Mouse (Mus musculus) midbrain, embryonic 16.5 days (tissue): ENCODE results near the gene Kcnk10. TPM values are rescaled to one million over a fixed set of nuclear protein-coding genes. Genes with fewer than 3 reads are reported as not detected.
A peak's percentile ranks its signal among the peaks of the same experiment; 100 is the strongest.

ENCODE experiments used
- ATAC-seq: fragments of 200-750 bp; cut with Nextera tagmentation; 2 replicates; pipeline ENCODE4 v1.8.0; 2017; ENCODE audit warnings: moderate TSS enrichment
- H3K27ac ChIP-seq: fragments of 300-500 bp; sonication (generic); 2 replicates; pipeline ENCODE4 v1.5.1; 2014; ENCODE audit warnings: mild to moderate bottlenecking, low read length, mixed read lengths
- H3K27me3 ChIP-seq: fragments of 300-500 bp; sonication (generic); 2 replicates; pipeline ENCODE4 v1.6.1; 2014; ENCODE audit warnings: low read depth, low read length, mixed read lengths; ENCODE audit not compliant: control insufficient read depth, insufficient read depth
- H3K36me3 ChIP-seq: fragments of 300-500 bp; sonication (generic); 2 replicates; pipeline ENCODE4 v1.6.1; 2014; ENCODE audit warnings: mild to moderate bottlenecking, low read length, moderate library complexity, mixed read lengths; ENCODE audit not compliant: control insufficient read depth, insufficient read depth
- H3K4me1 ChIP-seq: fragments of 300-500 bp; sonication (generic); 2 replicates; pipeline ENCODE4 v1.6.1; 2014; ENCODE audit warnings: mild to moderate bottlenecking, low read length, mixed read lengths; ENCODE audit not compliant: control insufficient read depth, insufficient read depth
- H3K4me2 ChIP-seq: fragments of 300-500 bp; sonication (generic); 2 replicates; pipeline ENCODE4 v1.6.1; 2014; ENCODE audit warnings: mild to moderate bottlenecking, low read length, mixed read lengths
- H3K4me3 ChIP-seq: fragments of 300-500 bp; sonication (generic); 2 replicates; pipeline ENCODE4 v1.5.1; 2014; ENCODE audit warnings: low read depth, mild to moderate bottlenecking, low read length, moderate library complexity, mixed read lengths
- H3K9ac ChIP-seq: fragments of 300-500 bp; sonication (generic); 2 replicates; pipeline ENCODE4 v1.6.1; 2014; ENCODE audit warnings: low read depth, low read length, mixed read lengths
- H3K9me3 ChIP-seq: fragments of 300-500 bp; sonication (generic); replicated peaks from 2 replicates; pipeline ENCODE4 v1.6.1; 2014; ENCODE audit warnings: mild to moderate bottlenecking, low read length, mixed read lengths; ENCODE audit not compliant: control insufficient read depth, poor library complexity, severe bottlenecking
- WGBS: fragments of 180-500 bp; shearing (Covaris S2); extraction: QIAGEN DNeasy Blood & Tissue Kit; methylation state at CpG from one replicate; pipeline ENCODE4 v1.1.7; 2014; 5-methylcytosine and 5-hydroxymethylcytosine counted together
- polyA plus RNA-seq: library from polyadenylated mRNA; unstranded; fragments of >200 nt; fragmentation: Nextera tagmentation; extraction: Ambion mirVana; gene quantifications from 2 replicates; pipeline ENCODE4 v1.2.1, GENCODE M21; 2015

The Kcnk10 gene
- polyA plus RNA-seq, 1 experiment from 2014 or later: 40.7 TPM

- peak overlapping the region; percentile 99 for H3K27ac ChIP-seq
- peak overlapping the region; percentile 74 for H3K4me2 ChIP-seq
- WGBS: 8% methylated on average over 16 of the region's 17 CpGs
- H3K4me3 ChIP-seq: peak overlapping the region; percentile 73
- H3K4me1 ChIP-seq: peaks cover 44% of the 10 kb centered on the region
- H3K27me3 ChIP-seq: no peaks in the 10 kb centered on the region
- no peaks in the 10 kb centered on the region for H3K36me3 ChIP-seq
- no peaks in the 10 kb centered on the region for H3K9me3 ChIP-seq
- ATAC-seq: peak; percentile 4; the same call in 1 of the 2 replicates
- H3K9ac ChIP-seq: peak overlapping the region; percentile 93
Observed at GRCm38 (mm10) chr12:98575195-98575887, 2.8 kb downstream of the Kcnk10 start.

DNA sequence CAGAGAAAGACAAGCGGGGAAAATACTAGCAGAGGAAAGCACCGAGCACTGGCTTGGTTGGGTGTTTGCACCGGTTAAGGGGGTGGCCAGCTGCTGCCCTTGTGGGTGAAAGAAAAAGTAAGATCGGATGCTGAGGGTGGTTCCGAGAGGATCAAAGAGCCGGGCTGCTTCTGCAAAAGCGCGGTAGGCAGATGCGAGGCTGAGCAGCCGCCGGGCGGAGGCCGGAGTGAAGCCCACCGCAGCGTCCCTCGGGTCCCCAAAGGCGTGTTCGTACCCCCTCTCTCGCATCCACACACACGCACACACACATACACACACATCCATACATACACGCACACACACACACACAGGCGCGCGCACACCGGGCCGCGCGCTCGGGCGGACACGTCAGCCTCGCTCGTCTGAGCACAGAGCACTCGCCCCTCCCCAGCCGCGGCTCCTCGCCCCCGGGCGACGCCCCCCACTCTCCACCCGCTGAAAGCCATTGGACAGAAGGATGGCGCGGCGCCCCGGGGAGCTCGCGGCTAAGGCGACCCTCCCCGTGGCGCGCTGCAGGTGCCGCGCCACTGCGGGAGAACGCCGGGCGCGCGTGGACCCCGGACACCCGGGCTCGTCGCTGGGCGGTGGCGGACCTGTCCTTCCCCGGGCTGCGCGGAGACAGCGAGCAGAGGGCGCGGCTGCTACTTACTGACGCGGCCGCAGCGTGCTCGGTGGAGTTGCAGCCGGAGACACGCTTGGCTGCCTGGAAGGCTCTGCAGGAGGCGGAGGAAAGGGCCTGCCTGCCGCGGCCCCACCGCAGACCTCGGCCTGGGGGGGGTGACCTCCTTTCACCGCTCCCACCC is 3.5 kb downstream of the Kcnk10 start:
- H3K9ac ChIP-seq: peak overlapping the region; percentile 93
- H3K4me3 ChIP-seq: peak overlapping the region; percentile 73
- ATAC-seq: peak; percentile 89
- H3K27me3 ChIP-seq: no peaks in the 10 kb centered on the region
- peaks cover 52% of the 10 kb centered on the region for H3K4me1 ChIP-seq
- H3K9me3 ChIP-seq: no peaks in the 10 kb centered on the region
- WGBS: 0% methylated on average over 50 of the region's 84 CpGs
- peak overlapping the region; percentile 99 for H3K27ac ChIP-seq
- H3K36me3 ChIP-seq: no peaks in the 10 kb centered on the region
- peak overlapping the region; percentile 74 for H3K4me2 ChIP-seq

DNA sequence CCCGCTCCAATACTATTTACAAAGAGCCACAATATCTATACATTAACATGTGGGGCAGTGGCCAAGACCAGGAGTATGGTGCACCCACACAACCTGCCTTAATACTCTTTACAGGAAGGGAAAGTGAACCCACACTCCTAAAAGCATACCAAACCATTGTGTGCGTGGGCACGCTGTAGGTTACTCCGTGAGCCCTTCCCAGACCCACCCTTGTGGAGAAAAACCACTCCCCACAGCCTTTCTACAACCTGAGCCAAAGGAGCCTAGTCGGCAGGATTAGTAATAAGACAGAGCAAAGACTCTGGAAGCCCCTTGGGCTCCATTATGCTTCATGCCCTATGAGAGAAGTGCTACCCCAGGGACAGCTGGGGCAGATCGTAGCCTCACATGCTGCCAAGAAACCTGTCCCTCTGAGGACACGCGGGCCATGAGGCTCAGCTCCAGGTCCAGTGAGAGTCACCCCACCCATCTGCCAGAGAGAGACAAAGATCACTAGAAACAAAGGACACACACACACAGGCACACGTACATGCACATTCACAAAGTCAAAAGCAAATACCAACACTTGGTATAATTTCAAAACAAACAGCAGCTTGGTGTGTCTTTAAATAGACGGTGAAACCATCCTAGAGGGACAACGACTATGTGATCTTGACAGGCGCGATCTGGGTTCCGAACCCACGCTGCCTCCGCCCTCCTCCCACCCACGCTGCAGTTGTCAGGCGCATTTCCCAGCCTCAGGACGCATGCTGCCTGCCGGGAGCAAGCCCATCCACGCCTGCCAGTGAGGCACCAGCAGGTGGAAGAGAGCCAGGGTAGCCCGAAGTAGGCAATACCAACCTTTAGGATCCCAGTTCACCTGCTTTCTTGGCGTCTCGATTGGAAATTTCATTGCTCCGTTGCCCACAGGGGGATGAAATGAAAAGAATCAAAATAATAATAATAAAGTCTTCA is 4.5 kb downstream of the Kcnk10 start:
- peak overlapping the region; percentile 93 for H3K9ac ChIP-seq
- WGBS: 3% methylated on average over 25 of the region's 25 CpGs

DNA sequence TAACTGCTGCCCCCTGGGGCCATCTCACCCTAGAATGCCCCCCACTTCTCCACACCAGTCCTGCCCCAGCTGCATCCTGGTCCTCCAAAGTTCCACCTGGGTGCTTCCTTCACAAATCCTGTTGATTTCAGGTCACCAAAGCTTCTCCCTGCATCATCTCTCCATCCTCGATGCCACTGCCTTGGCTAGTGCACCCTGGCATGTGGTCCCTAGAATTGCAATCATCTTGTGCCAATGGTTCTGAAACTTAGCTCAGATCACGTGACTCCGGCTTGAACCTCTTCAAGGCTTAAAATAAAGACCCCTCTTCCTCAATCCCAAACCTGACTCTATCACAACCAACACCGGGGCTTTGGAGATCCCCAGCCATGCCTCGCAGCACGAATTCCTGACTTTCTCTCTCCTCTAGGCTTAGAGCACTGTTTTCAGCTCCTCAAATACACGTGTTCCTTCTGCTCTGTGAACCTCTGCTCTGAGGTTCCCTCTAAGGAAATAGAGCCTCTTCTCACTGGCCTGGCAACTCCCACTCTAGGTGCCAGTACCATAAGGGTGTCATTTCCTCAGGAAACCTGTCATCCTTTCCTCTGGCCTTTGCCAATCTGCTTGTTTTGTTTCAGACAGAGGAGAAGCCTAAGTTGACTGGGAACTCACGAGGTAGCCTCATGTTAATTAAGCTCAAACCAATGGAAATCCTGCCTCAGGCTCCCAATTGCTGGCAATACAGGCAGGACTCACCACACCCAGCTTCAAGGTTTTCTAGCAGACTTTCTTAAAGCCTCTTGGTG is 6.0 kb downstream of the Kcnk10 start:
- peak overlapping the region; percentile 58 for H3K27ac ChIP-seq
- H3K4me2 ChIP-seq: peak overlapping the region; percentile 74
- no peaks in the 10 kb centered on the region for H3K9me3 ChIP-seq
- H3K36me3 ChIP-seq: no peaks in the 10 kb centered on the region
- H3K27me3 ChIP-seq: no peaks in the 10 kb centered on the region
- no peak for ATAC-seq
- 31% methylated on average over 8 of the region's 8 CpGs for WGBS
- peaks cover 64% of the 10 kb centered on the region for H3K4me1 ChIP-seq
- H3K4me3 ChIP-seq: peak overlapping the region; percentile 73
- peak overlapping the region; percentile 93 for H3K9ac ChIP-seq

More for the DNA sequence above, 4.5 kb downstream of the Kcnk10 start:
- no peaks in the 10 kb centered on the region for H3K27me3 ChIP-seq
- ATAC-seq: peak; percentile 73
- peak overlapping the region; percentile 73 for H3K4me3 ChIP-seq
- H3K9me3 ChIP-seq: no peaks in the 10 kb centered on the region
- peak overlapping the region; percentile 74 for H3K4me2 ChIP-seq
- H3K4me1 ChIP-seq: peaks cover 59% of the 10 kb centered on the region
- H3K27ac ChIP-seq: peak overlapping the region; percentile 99
- no peaks in the 10 kb centered on the region for H3K36me3 ChIP-seq

DNA sequence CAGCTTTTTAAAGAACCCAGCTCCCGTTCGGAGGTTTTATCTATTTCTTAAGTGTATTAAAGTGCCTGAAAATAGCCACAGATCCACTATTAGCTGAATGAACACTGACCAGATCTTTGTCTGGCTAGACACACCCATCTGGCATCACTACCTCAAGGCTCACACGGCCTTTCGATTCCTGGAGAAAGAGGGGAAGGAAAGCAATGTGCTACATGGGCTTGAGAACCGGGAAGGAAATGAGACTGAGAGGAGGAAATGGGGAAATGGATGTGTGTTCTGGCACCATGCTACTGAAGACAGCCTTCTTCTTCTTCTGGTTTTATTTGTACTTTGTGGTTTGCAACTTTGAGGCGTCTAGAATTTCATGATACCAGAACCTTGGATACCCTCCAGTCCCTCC is 8.7 kb downstream of the Kcnk10 start:
- no peak overlapping the region for H3K27ac ChIP-seq
- H3K4me2 ChIP-seq: peak overlapping the region; percentile 30; the same call in 1 of the 2 replicates
- H3K27me3 ChIP-seq: no peaks in the 10 kb centered on the region
- ATAC-seq: no peak
- H3K4me3 ChIP-seq: no peak overlapping the region
- WGBS: 73% methylated on average over 6 of the region's 6 CpGs
- no peaks in the 10 kb centered on the region for H3K9me3 ChIP-seq
- H3K9ac ChIP-seq: no peak overlapping the region
- H3K36me3 ChIP-seq: no peaks in the 10 kb centered on the region
- H3K4me1 ChIP-seq: peaks cover 73% of the 10 kb centered on the region

DNA sequence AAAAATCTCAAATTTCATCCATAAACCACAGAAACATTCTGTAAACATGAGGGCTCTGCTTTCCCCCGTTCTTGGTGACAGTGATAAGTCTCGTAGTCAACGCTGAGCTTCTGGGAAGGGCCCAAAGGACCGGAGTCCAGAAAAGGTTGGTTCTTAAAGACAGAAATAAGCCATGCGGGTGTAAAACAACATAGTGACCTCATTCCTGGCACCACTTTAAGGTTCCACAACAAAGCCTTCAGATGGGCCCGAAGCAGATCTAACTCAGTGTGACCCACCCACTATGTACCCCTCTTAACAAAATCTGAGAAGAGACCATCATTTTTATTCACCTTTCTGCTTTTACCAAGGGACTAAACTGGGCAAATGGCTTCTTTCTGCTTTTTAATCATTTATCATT is 10.2 kb downstream of the Kcnk10 start:
- Histone ChIP-seq H3K4me1 (peaks cover 87% of the 10 kb centered on the region), H3K9ac (no peak overlapping the region), H3K27me3 (no peaks in the 10 kb centered on the region), H3K27ac (no peak overlapping the region), H3K9me3 (no peaks in the 10 kb centered on the region), H3K36me3 (no peaks in the 10 kb centered on the region), H3K4me3 (no peak overlapping the region), H3K4me2 (no peak overlapping the region)
- ATAC-seq: no peak
- 80% methylated on average over 6 of the region's 6 CpGs for WGBS

DNA sequence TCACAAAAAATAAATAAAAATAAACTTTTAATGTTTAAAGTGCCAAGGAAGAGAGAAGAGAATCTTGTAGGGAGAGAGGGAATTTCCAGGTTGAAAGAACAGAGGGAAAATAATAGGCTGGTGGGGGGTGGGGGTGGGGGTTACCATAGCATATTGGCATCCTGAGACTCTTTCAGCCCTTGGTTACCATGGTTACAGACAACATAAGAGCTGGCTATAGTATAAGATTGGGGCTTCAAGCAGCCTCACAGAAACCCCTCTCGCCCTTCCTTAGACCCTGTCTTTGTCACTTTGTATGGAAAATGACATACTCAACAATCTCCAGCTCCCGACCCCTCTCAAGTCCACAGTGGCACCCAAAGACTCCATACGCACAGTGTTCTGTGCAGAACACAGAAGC is 13.7 kb downstream of the Kcnk10 start:
- Histone ChIP-seq H3K36me3 (no peaks in the 10 kb centered on the region), H3K27me3 (no peaks in the 10 kb centered on the region), H3K4me1 (peaks cover 64% of the 10 kb centered on the region), H3K4me2 (peak overlapping the region; percentile 34; the same call in 1 of the 2 replicates), H3K27ac (peak overlapping the region; percentile 60), H3K9me3 (no peaks in the 10 kb centered on the region), H3K4me3 (no peak overlapping the region), H3K9ac (no peak overlapping the region)
- 16% methylated on average over 3 of the region's 3 CpGs for WGBS
- 0 out of 2 replicates have a peak, but pooled peaks have one; percentile 44 for ATAC-seq

DNA sequence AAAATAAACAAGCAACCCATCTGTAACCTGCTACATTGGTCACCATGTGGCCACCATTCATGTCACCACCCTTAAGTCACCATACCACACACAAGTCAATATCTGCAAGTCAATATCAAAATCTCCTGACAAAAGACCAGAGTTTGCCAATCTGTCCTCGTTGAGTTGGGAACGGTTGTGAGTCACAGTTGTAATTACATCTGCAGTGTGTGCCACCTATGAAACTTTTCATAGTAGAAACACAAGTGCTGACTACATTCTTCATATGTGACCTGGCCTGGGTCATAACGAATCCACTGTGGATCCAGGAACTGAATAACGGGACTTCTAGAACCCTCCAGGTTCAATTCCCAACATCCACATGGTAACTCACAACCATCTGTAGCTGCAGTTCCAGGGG is 14.8 kb downstream of the Kcnk10 start:
- H3K4me1 ChIP-seq: peaks cover 54% of the 10 kb centered on the region
- 38% methylated on average over 4 of the region's 4 CpGs for WGBS
- no peaks in the 10 kb centered on the region for H3K36me3 ChIP-seq
- peak overlapping the region; percentile 76; the same call in 1 of the 2 replicates for H3K27ac ChIP-seq
- ATAC-seq: no peak
- H3K9ac ChIP-seq: no peak overlapping the region
- H3K4me3 ChIP-seq: no peak overlapping the region
- no peaks in the 10 kb centered on the region for H3K27me3 ChIP-seq
- peak overlapping the region; percentile 12; the same call in 1 of the 2 replicates for H3K4me2 ChIP-seq
- H3K9me3 ChIP-seq: no peaks in the 10 kb centered on the region
